Mouse (Mus musculus): ENCODE data around the gene Osbpl5. TPM values are rescaled to one million over a fixed set of nuclear protein-coding genes. Genes with fewer than 3 reads are reported as not detected.

Osbpl5 gene
- 34.8 and 36.2 TPM in 2 replicates for polyA plus RNA-seq (2015; fragmentation: Nextera tagmentation; extraction: Ambion mirVana)

DNA sequence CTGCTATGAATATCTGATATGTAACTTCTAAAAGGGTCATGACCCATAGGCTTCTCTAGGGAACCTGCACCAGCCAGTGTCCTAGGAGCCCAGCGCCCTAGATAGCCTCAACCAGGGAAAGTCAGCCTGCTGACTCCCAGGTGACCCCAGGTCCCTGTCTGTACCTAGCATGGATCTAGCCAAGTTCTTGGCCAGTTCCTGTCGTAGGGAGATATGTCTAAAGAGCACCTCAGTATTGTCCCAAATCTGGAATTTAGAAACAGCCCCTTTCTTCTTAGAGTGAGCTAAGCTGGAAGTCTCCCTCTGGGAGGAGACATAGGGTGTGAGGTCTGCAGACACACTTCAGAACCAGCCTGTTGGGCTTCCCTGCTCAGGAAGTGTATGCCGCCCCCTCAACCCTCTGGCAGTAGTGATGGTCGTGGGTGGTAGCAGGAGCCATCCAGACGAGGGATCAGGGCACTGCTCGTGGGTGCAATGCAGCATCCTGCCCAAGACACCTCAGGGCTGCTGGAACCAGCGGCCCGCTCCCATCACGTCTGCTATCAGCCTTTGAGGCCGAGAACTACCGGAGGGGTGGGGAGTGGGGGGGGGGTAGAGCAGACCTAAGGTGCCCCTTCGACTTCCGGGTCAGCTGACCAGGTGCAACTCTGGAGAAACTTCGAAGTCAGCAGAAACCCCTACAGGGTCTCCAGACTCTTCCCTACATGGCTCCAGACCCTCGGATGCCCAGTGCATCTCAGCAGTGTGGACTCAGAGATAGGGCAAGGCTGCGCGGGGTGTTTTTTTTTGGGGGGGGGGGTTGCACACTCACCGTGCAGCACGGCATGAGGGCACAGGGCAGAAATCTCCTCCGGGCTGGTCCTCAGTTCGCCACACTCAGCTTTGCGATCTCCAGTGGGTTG is at the start of gene Osbpl5:
Gene Osbpl5 (minus strand): TSS at position 861 of the 902 bp plus-strand sequence.
- ATAC-seq (ENCODE audit: extremely low read depth, insufficient number of reproducible peaks, low FRiP score, low TSS enrichment), result no peak
- Histone ChIP-seq H3K4me3 (peak within 1 kb of the TSS; percentile 48), H3K36me3 (no peaks in the 10 kb centered on the region), H3K9me3 (no peaks in the 10 kb centered on the region), H3K4me1 (peaks cover 30% of the 10 kb centered on the region), H3K4me2 (peak within 1 kb of the TSS; percentile 80), H3K27ac (replicated peaks) (no peak within 1 kb of the TSS), H3K9ac (peak within 1 kb of the TSS; percentile 71), H3K27me3 (replicated peaks) (peaks cover 56% of the 10 kb centered on the region)
- WGBS, result 20% methylated on average over 22 of the region's 22 CpGs

DNA sequence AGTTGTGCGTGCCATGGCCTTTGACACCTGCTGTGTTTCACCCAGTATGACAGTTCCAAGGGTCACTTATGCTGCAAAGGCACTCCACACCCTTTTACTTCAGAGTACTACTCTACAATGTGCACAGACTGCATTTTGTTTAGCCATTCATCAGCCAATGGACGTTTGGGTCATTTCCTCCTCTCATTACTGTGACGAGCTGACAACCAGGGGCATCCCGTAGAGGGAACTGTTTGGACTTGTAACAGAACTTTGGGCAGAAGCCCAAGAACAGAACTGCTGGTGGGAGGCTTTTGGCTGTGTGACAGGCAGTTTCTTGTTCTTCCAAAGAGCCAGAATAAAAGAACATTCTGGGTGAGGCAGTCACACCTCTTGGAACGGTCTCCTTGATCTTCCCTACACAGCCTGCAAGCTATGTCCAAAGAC is 48.4 kb upstream of the Osbpl5 start:
- Histone ChIP-seq H3K36me3 (peaks cover 98% of the 10 kb centered on the region), H3K4me3 (no peak overlapping the region), H3K9me3 (no peaks in the 10 kb centered on the region), H3K27me3 (replicated peaks) (no peaks in the 10 kb centered on the region), H3K9ac (no peak overlapping the region), H3K4me1 (no peaks in the 10 kb centered on the region), H3K4me2 (no peak overlapping the region), H3K27ac (replicated peaks) (no peak overlapping the region)
- ATAC-seq (ENCODE audit: extremely low read depth, insufficient number of reproducible peaks, low FRiP score, low TSS enrichment), result no peak
- WGBS, result 66% methylated on average over 5 of the region's 5 CpGs

DNA sequence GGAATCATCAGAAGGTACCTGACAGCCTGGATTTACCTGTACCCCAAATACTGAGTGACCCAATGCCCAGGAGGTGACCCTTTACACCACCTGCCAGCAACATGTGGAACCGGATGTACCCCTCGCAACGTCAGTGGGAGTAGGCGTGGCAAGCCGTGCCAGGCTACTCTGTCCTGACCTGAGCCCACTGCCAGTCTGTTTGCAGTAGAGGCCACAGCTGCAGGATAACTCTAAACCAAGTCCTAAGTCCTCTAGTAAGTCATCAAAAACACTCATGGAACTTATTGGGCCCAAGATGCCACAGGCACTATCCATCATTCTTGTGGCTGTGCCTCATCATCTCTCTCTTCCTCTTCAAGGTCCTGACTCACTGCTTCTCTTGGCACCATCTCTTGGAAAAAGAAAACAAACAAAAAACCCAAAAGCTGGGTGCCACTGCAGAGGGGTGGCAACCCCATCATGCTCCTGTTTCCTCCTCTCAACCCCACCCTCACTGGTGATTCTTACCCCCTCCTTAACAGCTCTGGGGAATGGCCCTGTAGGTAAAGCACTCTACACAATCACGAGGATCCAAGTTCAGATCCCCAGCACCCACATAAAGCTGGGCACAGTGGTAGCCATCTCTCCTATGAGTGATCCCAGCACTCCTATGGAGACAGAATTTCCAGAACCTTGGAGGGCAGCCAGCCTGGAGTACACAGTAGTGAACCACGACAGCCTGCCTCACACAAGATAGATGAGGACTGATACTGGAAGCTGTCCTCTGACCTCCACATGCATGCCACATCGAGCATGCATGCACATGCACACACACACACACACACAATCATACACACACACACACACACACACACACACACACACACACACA is 44.6 kb upstream of the Osbpl5 start:
- Histone ChIP-seq H3K9me3 (no peaks in the 10 kb centered on the region), H3K4me2 (no peak overlapping the region), H3K27ac (replicated peaks) (no peak overlapping the region), H3K4me1 (no peaks in the 10 kb centered on the region), H3K27me3 (replicated peaks) (no peaks in the 10 kb centered on the region), H3K9ac (no peak overlapping the region), H3K4me3 (no peak overlapping the region), H3K36me3 (peaks cover 99% of the 10 kb centered on the region)
- ATAC-seq (ENCODE audit: extremely low read depth, insufficient number of reproducible peaks, low FRiP score, low TSS enrichment), result no peak
- 84% methylated on average over 8 of the region's 8 CpGs for WGBS

DNA sequence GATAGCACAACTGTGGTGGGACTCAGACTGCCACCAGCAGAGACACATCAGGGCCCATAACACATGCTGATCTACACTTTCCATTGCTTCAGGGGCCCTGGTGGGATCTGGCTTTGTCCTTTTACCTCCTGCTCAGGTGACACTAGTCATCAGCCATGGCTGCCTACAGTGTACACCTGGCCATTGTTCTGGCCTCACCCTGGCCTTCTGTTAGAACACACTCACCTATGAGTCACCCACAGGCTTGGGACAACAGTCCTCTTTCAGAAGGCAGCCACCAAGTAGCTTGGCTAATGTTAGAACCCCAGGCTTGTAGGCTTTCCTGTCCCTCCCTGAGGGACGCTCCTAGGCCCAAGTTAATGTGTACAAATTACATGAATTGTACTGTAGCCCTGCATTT is 44.0 kb upstream of the Osbpl5 start:
- no peaks in the 10 kb centered on the region for H3K4me1 ChIP-seq
- H3K36me3 ChIP-seq, result peaks cover 99% of the 10 kb centered on the region
- WGBS, result 80% methylated on average over 1 of the region's 1 CpGs

DNA sequence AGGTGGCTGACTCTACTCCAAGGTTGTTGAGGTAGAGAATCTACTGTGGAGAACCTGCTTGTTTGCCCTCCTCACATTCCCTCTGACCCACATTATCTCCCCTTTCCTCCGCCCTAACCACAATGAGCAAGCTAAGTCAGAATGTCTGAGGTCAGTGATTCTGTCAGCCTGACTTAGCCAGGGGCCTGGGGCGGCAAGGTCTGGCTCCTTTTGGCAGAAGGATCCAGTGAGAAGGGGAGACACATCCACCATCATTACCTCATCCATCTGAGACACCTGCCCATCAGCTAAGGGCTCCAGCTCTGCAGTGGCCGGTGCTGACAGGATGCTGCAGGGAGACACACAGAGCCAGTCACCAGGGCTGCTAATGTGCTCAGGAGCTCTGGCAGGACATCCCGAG is 42.0 kb upstream of the Osbpl5 start:
- ATAC-seq (ENCODE audit: extremely low read depth, insufficient number of reproducible peaks, low FRiP score, low TSS enrichment), result no peak
- H3K4me2 ChIP-seq, result no peak overlapping the region
- H3K36me3 ChIP-seq, result peaks cover 92% of the 10 kb centered on the region
- no peak overlapping the region for H3K9ac ChIP-seq
- no peaks in the 10 kb centered on the region for H3K27me3 ChIP-seq (replicated peaks)
- H3K9me3 ChIP-seq, result no peaks in the 10 kb centered on the region
- H3K4me1 ChIP-seq, result no peaks in the 10 kb centered on the region
- 85% methylated on average over 4 of the region's 4 CpGs for WGBS
- H3K4me3 ChIP-seq, result no peak overlapping the region
- H3K27ac ChIP-seq (replicated peaks), result no peak overlapping the region

More for the DNA sequence above, 44.0 kb upstream of the Osbpl5 start:
- no peaks in the 10 kb centered on the region for H3K27me3 ChIP-seq (replicated peaks)
- H3K4me2 ChIP-seq, result no peak overlapping the region
- H3K27ac ChIP-seq (replicated peaks), result no peak overlapping the region
- H3K4me3 ChIP-seq, result no peak overlapping the region
- no peak for ATAC-seq (ENCODE audit: extremely low read depth, insufficient number of reproducible peaks, low FRiP score, low TSS enrichment)
- H3K9me3 ChIP-seq, result no peaks in the 10 kb centered on the region
- H3K9ac ChIP-seq, result no peak overlapping the region

DNA sequence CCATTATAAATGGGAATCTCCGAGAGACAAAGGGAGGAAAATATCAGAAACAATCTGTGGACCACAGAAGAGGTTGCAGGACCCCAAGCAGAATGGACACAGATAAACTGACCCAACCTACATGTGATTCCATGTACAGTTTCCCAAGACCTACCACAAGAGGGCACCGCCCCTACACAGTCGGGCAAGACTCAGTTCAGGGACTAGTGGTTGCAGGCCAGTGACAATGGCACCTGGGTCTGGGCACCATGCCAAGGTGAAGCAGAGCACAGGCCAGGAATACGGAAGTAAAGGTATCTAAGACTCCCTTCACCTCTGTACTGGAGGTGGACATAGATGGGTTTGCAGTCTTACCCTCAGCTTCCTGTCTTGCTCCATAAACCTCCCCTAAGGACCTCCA is 36.3 kb upstream of the Osbpl5 start:
- Histone ChIP-seq H3K4me1 (no peaks in the 10 kb centered on the region), H3K27ac (replicated peaks) (no peak overlapping the region), H3K4me3 (no peak overlapping the region), H3K36me3 (peaks cover 36% of the 10 kb centered on the region), H3K9me3 (no peaks in the 10 kb centered on the region), H3K9ac (no peak overlapping the region), H3K4me2 (no peak overlapping the region), H3K27me3 (replicated peaks) (no peaks in the 10 kb centered on the region)
- WGBS, result 43% methylated on average over 4 of the region's 4 CpGs
- ATAC-seq (ENCODE audit: extremely low read depth, insufficient number of reproducible peaks, low FRiP score, low TSS enrichment), result no peak

DNA sequence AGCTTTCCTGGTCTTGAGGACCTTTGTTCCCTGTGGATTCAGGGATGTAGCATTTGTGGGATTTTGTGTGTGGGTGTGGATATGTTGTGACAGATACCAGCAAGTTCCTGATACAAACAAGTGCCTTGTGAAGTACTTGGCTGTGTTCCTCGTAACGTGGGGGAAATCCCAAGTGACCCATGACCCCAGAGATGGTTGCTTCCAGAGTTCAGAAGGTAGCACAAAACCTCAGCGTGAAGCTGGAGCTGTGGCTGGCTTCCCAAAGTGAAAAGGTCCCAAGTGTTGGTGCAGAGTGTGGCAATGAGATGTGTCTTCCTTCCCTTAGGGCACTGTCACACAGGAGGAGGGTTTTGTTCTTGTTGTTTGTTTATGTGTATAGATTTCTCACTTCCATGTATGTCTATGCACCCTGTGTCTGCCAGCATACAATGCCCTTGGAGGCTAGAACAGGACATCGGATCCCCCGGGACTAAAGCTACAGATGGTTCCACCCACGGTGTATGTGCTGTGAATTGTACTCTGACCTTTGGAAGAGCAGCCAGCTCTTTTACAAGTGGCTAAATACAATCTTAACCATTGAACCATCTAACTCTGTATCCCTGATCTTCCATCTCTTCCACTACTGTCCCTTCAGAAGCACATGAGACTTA is 35.7 kb upstream of the Osbpl5 start:
- no peaks in the 10 kb centered on the region for H3K27me3 ChIP-seq (replicated peaks)
- H3K4me1 ChIP-seq, result no peaks in the 10 kb centered on the region
- H3K4me3 ChIP-seq, result no peak overlapping the region
- no peak overlapping the region for H3K4me2 ChIP-seq
- H3K9me3 ChIP-seq, result no peaks in the 10 kb centered on the region
- 73% methylated on average over 6 of the region's 6 CpGs for WGBS
- ATAC-seq (ENCODE audit: extremely low read depth, insufficient number of reproducible peaks, low FRiP score, low TSS enrichment), result no peak
- no peak overlapping the region for H3K9ac ChIP-seq
- H3K36me3 ChIP-seq, result peaks cover 29% of the 10 kb centered on the region
- no peak overlapping the region for H3K27ac ChIP-seq (replicated peaks)

DNA sequence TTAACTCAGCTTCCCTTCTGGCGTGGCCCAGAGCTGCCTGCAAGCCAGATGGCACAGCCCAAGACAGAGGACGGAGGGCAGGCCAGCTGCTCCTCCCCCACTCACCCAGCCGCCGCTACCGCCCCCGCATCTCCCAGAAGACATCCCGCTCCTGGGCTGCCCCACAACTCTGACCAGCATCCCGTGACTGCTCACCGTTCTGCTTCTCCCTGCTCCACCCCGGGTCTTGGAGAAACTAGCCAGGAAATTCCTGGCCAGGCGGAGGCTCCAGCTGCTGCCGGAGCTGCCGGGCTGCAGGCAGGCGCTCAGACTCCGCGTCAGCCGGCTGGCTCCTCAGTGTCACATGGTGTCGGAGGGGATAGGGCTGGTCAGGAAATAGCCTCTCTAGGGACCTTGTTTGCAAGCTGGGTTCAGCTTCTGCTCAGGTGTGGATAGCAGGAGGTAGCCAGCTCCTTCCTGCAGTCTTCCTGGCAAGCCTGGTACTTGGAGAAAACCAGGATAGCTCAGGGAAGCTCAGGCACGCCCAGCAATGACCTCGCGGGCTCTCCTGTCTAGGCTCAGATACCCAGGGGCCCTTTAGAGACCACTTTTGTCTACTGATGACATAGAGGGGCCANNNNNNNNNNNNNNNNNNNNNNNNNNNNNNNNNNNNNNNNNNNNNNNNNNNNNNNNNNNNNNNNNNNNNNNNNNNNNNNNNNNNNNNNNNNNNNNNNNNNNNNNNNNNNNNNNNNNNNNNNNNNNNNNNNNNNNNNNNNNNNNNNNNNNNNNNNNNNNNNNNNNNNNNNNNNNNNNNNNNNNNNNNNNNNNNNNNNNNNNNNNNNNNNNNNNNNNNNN is 27.4 kb upstream of the Osbpl5 start, which contains the start of gene Mrgpre:
Gene Mrgpre (minus strand): TSS at position 505 of the 834 bp plus-strand sequence.
- peak within 1 kb of the TSS; percentile 71 for H3K4me2 ChIP-seq
- H3K27me3 ChIP-seq (replicated peaks), result no peaks in the 10 kb centered on the region; the same call in 1 of the 2 replicates
- 0 out of 2 replicates have a peak, but pooled peaks cover 4% of the 10 kb centered on the region for H3K36me3 ChIP-seq
- H3K4me3 ChIP-seq, result peak within 1 kb of the TSS; percentile 53
- no peaks in the 10 kb centered on the region for H3K9me3 ChIP-seq
- 4% methylated on average over 19 of the region's 21 CpGs for WGBS
- peak within 1 kb of the TSS; percentile 74 for H3K9ac ChIP-seq
- ATAC-seq (ENCODE audit: extremely low read depth, insufficient number of reproducible peaks, low FRiP score, low TSS enrichment), result peak; percentile 47
- peak within 1 kb of the TSS; percentile 78 for H3K27ac ChIP-seq (replicated peaks)
- H3K4me1 ChIP-seq, result peaks cover 33% of the 10 kb centered on the region

DNA sequence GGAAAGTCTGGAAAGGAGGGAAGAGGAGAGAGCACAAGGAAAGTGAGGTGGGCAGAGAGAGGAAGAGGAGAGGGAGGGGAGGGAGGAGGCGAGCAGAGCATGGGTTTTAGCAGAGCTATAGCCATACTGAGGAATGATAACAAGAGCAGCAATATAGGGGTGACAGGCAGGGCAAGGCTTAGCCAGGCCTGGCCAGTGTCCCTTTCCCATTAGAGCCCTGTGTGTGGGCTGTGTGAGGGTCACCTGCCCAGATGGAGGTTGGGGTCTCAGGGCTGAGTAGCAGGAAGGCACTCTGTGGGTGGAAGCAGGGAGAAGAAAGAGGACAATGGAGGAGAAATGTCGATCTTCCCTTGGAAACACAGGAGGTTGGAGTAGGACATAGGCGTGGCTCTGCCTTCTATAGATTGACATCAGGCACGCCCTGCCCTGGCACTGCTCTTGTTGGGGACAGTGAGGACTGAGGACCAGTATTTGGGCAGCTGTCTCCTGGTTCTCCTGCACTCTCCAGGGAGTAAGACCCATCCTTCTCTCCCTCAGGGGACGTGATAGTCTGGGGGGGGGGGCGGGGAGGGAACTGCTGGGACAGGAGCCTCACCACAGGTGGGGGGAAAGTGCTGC is 26.7 kb upstream of the Osbpl5 start:
- H3K4me2 ChIP-seq, result peak overlapping the region; percentile 71
- H3K4me1 ChIP-seq, result peaks cover 33% of the 10 kb centered on the region
- ATAC-seq (ENCODE audit: extremely low read depth, insufficient number of reproducible peaks, low FRiP score, low TSS enrichment), result no peak
- H3K9ac ChIP-seq, result peak overlapping the region; percentile 74
- 13% methylated on average over 6 of the region's 6 CpGs for WGBS
- peak overlapping the region; percentile 53 for H3K4me3 ChIP-seq
- H3K27me3 ChIP-seq (replicated peaks), result no peaks in the 10 kb centered on the region; the same call in 1 of the 2 replicates
- 0 out of 2 replicates have a peak, but pooled peaks cover 4% of the 10 kb centered on the region for H3K36me3 ChIP-seq
- peak overlapping the region; percentile 78 for H3K27ac ChIP-seq (replicated peaks)
- no peaks in the 10 kb centered on the region for H3K9me3 ChIP-seq

DNA sequence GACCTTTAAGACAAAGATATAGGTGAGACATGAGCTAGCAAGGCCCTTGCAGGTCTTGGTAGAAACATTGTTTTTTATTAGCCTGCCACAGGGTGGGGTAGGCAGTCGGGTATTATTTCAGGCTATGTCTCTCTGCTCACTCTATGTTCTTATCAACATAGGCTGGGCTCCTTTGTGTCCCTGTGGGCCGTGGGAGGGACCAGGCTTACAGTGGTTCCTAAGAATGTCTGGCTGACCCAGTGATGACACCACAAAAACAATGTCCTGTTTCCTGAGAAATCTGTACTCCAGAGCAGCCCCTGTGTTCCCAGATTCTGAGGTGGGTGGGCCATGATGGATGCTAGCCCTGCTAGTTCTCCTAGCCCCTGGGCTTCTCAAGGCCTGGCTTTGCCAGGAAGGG is 20.6 kb upstream of the Osbpl5 start:
- 0 out of 2 replicates have a peak overlapping the region, but pooled peaks have one; percentile 28 for H3K27ac ChIP-seq (replicated peaks)
- no peak overlapping the region for H3K4me2 ChIP-seq
- H3K27me3 ChIP-seq (replicated peaks), result no peaks in the 10 kb centered on the region; the same call in 1 of the 2 replicates
- H3K36me3 ChIP-seq, result 0 out of 2 replicates have a peak, but pooled peaks cover 4% of the 10 kb centered on the region
- no peak; the same call in 1 of the 2 replicates for ATAC-seq (ENCODE audit: extremely low read depth, insufficient number of reproducible peaks, low FRiP score, low TSS enrichment)
- H3K9ac ChIP-seq, result no peak overlapping the region
- WGBS, result 25% methylated on average over 2 of the region's 2 CpGs
- no peaks in the 10 kb centered on the region for H3K9me3 ChIP-seq
- peaks cover 11% of the 10 kb centered on the region for H3K4me1 ChIP-seq
- H3K4me3 ChIP-seq, result no peak overlapping the region

Measured in heart, embryonic 13.5 days (tissue).